Mouse (Mus musculus): Measurements from ENCODE around the gene Enox2.

Enox2 gene

GRCm38 (mm10) chrX:49005655-49006054, 282.4 kb downstream of the Enox2 start:
- no peak for DNase-seq (ENCODE audit: low read depth, low spot score)

GRCm38 (mm10) chrX:49002892-49003291, 285.2 kb downstream of the Enox2 start:
- DNase-seq (ENCODE audit: low read depth, low spot score), result no peak

DNA sequence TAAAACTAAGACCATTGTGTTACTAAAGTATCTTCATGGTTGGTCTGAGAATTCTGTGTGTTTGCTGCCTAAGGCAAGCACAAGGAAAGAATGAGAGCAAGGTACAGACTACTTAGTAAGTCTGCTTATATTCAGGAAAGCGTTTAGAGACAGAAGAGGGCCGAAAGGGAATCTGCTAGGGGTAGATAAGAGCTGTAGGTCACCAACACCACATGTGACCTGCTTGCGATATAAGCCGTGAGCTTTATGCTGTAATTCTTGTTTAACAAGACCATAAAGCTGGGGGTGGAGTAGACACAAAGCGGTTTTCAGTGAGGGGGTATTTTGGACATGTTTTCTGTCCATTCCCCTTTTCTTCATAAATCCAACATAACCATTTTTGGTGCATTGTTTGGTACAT, 302.4 kb downstream of the Enox2 start:
- no peak for DNase-seq (ENCODE audit: low read depth, low spot score)

DNA sequence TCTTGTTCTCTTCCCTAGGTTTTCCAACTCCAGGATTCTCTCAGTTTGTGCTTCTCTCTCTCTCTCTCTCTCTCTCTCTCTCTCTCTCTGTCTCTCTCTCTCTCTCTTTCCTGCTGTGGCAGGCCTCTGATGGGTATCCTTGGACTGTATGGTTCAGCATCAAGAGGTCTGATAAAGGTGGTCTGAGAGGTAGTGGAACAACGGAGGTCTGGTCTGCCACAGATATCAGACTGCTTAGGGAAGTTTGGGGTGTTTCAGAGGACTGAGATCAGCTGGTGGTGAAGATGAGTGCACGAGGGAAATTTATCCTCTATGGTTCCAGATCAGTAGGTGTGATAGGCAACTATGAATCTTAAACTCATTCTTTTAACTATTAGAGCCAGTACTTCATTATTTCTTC, 303.6 kb downstream of the Enox2 start:
- DNase-seq (ENCODE audit: low read depth, low spot score), result no peak

All from ES-CJ7 (cell line).